Mouse (Mus musculus) kidney, adult 2 months (tissue): ENCODE results near the gene Lrrc73. TPM values are rescaled to one million over a fixed set of nuclear protein-coding genes. Genes with fewer than 3 reads are reported as not detected.

ENCODE experiments used
- DNase-seq: peaks from one replicate; pipeline ENCODE4 v3.0.0; 2021
- H3K27ac ChIP-seq: fragments of 200-500 bp; 2 replicates; pipeline ENCODE4 v1.5.1; 2012; ENCODE audit warnings: low read depth, low read length, control low read depth, inconsistent platforms; ENCODE audit not compliant: insufficient read depth
- H3K27me3 ChIP-seq: fragments of 200-500 bp; replicated peaks from 2 replicates; pipeline ENCODE4 v1.6.1; 2012; ENCODE audit warnings: mild to moderate bottlenecking, moderate library complexity, low read length, inconsistent platforms; ENCODE audit not compliant: control insufficient read depth, insufficient read depth
- H3K36me3 ChIP-seq: fragments of 200-500 bp; 2 replicates; pipeline ENCODE4 v1.6.1; 2012; ENCODE audit warnings: mild to moderate bottlenecking, moderate library complexity, low read length, inconsistent platforms; ENCODE audit not compliant: control insufficient read depth, insufficient read depth
- H3K4me1 ChIP-seq: fragments of 200-500 bp; 2 replicates; pipeline ENCODE4 v1.6.1; 2011; ENCODE audit warnings: low read length; ENCODE audit not compliant: control insufficient read depth, insufficient read depth
- H3K4me3 ChIP-seq: fragments of 200-500 bp; 2 replicates; pipeline ENCODE4 v1.5.1; 2011; ENCODE audit warnings: mild to moderate bottlenecking, low read depth, low read length, control low read depth; ENCODE audit not compliant: insufficient read depth
- CTCF ChIP-seq: fragments of 200-500 bp; conservative IDR thresholded peaks from 2 replicates; pipeline ENCODE4 v1.5.1; 2011; ENCODE audit warnings: low read depth, mild to moderate bottlenecking, control low read depth, low read length, moderate library complexity, mixed read lengths; ENCODE audit not compliant: insufficient read depth, insufficient read length
- POLR2A ChIP-seq: fragments of 200-500 bp; IDR thresholded peaks from one replicate; pipeline ENCODE4 v1.6.1; 2011; ENCODE audit warnings: low read depth, low read length, control low read depth
- WGBS: fragments of 180-500 bp; shearing (Covaris S2); methylation state at CpG from one replicate; pipeline ENCODE4 v1.1.7; 2018; 5-methylcytosine and 5-hydroxymethylcytosine counted together
- polyA plus RNA-seq: library from polyadenylated mRNA; depleted of rRNA; stranded (reverse); fragments of >200 nt; gene quantifications from 2 replicates; pipeline ENCODE4 v1.2.3, GENCODE M21; 2012

The Lrrc73 gene
- polyA plus RNA-seq, 1 experiment = 1.1 TPM

- Histone ChIP-seq H3K36me3 (no peaks in the 10 kb centered on the region), H3K4me3 (peak within 1 kb of the TSS; percentile 95)
- under 1% methylated on average over 53 of the region's 53 CpGs for WGBS
Observed at GRCm38 (mm10) chr17:46247512-46248188, 5.7 kb upstream of the Lrrc73 start, which contains the start of the genes Polr1c and Yipf3. TSS of gene Polr1c (minus strand) at chr17:46248054. TSS of gene Yipf3 (plus strand) at chr17:46248080.

GRCm38 (mm10) chr17:46248189-46248522 lies 5.2 kb upstream of the Lrrc73 start:
- peaks cover 7% of the 10 kb centered on the region; the same call in 1 of the 2 replicates for H3K4me1 ChIP-seq
- H3K4me3 ChIP-seq = peak overlapping the region; percentile 95
- WGBS = under 1% methylated on average over 37 of the region's 37 CpGs
- no peaks in the 10 kb centered on the region for H3K36me3 ChIP-seq
- H3K27me3 ChIP-seq = no peaks in the 10 kb centered on the region
- H3K27ac ChIP-seq = peak overlapping the region; percentile 77
- DNase-seq = no peak
- TF ChIP-seq CTCF (no peak), POLR2A (no peak)

More at GRCm38 (mm10) chr17:46247512-46248188, 5.7 kb upstream of the Lrrc73 start, which contains the start of the genes Polr1c and Yipf3:
- peak; percentile 97 for DNase-seq
- Histone ChIP-seq H3K27me3 (no peaks in the 10 kb centered on the region), H3K27ac (peak within 1 kb of the TSS; percentile 77), H3K4me1 (peaks cover 7% of the 10 kb centered on the region; the same call in 1 of the 2 replicates)
- TF ChIP-seq POLR2A (peak; percentile 45), CTCF (no peak)

- 70% methylated on average over 7 of the region's 7 CpGs for WGBS
- TF ChIP-seq POLR2A (no peak), CTCF (peak; percentile 34; the same call in 1 of the 2 replicates)
- DNase-seq = peak; percentile 26
- H3K27me3 ChIP-seq = no peaks in the 10 kb centered on the region
- H3K27ac ChIP-seq = no peak overlapping the region
- H3K36me3 ChIP-seq = no peaks in the 10 kb centered on the region
- H3K4me1 ChIP-seq = peaks cover 10% of the 10 kb centered on the region; the same call in 1 of the 2 replicates
- no peak overlapping the region for H3K4me3 ChIP-seq
Observed at GRCm38 (mm10) chr17:46251174-46251573, 2.2 kb upstream of the Lrrc73 start.

GRCm38 (mm10) chr17:46252571-46253451 lies 520 bp upstream of the Lrrc73 start:
- peak; percentile 41; the same call in 1 of the 2 replicates for TF ChIP-seq CTCF
- TF ChIP-seq POLR2A = no peak
- peak; percentile 50 for DNase-seq
- no peak overlapping the region for H3K4me3 ChIP-seq
- H3K4me1 ChIP-seq = peaks cover 3% of the 10 kb centered on the region; the same call in 1 of the 2 replicates
- no peak overlapping the region for H3K27ac ChIP-seq
- no peaks in the 10 kb centered on the region for H3K27me3 ChIP-seq
- H3K36me3 ChIP-seq = no peaks in the 10 kb centered on the region
- WGBS = 57% methylated on average over 14 of the region's 14 CpGs

- Histone ChIP-seq H3K27ac (no peak overlapping the region), H3K27me3 (no peaks in the 10 kb centered on the region), H3K4me3 (peak overlapping the region; percentile 15), H3K4me1 (peaks cover 3% of the 10 kb centered on the region; the same call in 1 of the 2 replicates), H3K36me3 (no peaks in the 10 kb centered on the region)
- TF ChIP-seq CTCF = no peak
- TF ChIP-seq POLR2A = no peak
- under 1% methylated on average over 53 of the region's 54 CpGs for WGBS
- no peak for DNase-seq
Observed at GRCm38 (mm10) chr17:46254106-46254505, 775 bp downstream of the Lrrc73 start.

GRCm38 (mm10) chr17:46255147-46255546 lies 1.8 kb downstream of the Lrrc73 start:
- Histone ChIP-seq H3K4me3 (no peak overlapping the region), H3K36me3 (no peaks in the 10 kb centered on the region), H3K27ac (no peak overlapping the region), H3K4me1 (peaks cover 3% of the 10 kb centered on the region; the same call in 1 of the 2 replicates), H3K27me3 (no peaks in the 10 kb centered on the region)
- no peak for DNase-seq
- TF ChIP-seq CTCF (no peak), POLR2A (no peak)
- 27% methylated on average over 6 of the region's 6 CpGs for WGBS
